In the genomic region with DNA sequence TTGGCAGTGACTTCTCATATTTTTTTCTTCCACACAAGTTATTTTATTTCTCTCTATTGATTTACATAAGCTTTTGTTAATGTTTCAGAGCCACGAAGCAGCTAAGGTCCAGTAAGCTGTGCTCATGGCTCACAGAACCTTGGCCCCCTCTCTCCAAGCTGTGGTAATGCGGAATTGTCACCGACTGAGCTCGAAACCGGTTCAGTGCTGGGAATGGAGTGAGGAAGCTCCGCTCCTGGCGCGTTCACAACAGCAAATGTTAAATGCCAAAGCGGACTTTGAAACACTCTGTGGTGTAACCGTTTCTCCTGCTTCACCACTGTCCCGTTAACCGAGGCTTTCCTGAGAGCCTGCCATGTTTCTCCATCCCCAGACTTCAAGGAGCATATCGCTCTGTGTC, we compare ENCODE assay signal across 8 mouse cellular contexts. TPM values are rescaled to one million over a fixed set of nuclear protein-coding genes. Genes with fewer than 3 reads are reported as not detected.
DNase-seq lines count a peak whose midpoint lies in the region; ATAC-seq and TF ChIP-seq lines count a peak whose summit lies in the region.

No protein-coding gene starts in this region.

- H3K27me3 ChIP-seq in liver, embryonic 14.5 days (ENCODE audit: control insufficient read depth, insufficient read depth, low read length) = peaks cover 4% of the 10 kb centered on the region
- 0 out of 2 replicates have a peak, but pooled peaks cover 8% of the 10 kb centered on the region for H3K27me3 ChIP-seq in liver, embryonic 12.5 days (replicated peaks)
- no peaks in the 10 kb centered on the region for H3K27me3 ChIP-seq in midbrain, embryonic 15.5 days (replicated peaks)

- no peak overlapping the region for H3K27ac ChIP-seq in liver, embryonic 14.5 days
- no peak overlapping the region for H3K27ac ChIP-seq in liver, embryonic 12.5 days
- H3K27ac ChIP-seq in midbrain, embryonic 15.5 days = peak overlapping the region; percentile 63

- TF ChIP-seq CTCF in liver, embryonic 14.5 days (IDR thresholded peaks at IDR 0.05; ENCODE audit: low read depth) = 0 out of 2 replicates have a peak, but pooled peaks have one; percentile 13

- H3K36me3 ChIP-seq in liver, embryonic 14.5 days (replicated peaks; ENCODE audit: control insufficient read depth, insufficient read depth, low read depth) = no peaks in the 10 kb centered on the region
- no peaks in the 10 kb centered on the region for H3K36me3 ChIP-seq in liver, embryonic 12.5 days
- H3K36me3 ChIP-seq in midbrain, embryonic 15.5 days (replicated peaks) = no peaks in the 10 kb centered on the region

- 54% methylated on average over 13 of the region's 13 CpGs for WGBS in liver, embryonic 14.5 days (ENCODE audit: insufficient replicate concordance)
- WGBS in liver, embryonic 12.5 days (ENCODE audit: insufficient replicate concordance) = 73% methylated on average over 13 of the region's 13 CpGs
- 70% methylated on average over 13 of the region's 13 CpGs for WGBS in midbrain, embryonic 15.5 days

- no peak for TF ChIP-seq EP300 in liver, embryonic 14.5 days (IDR thresholded peaks at IDR 0.05; ENCODE audit: low read depth)

- H3K9me3 ChIP-seq in liver, embryonic 14.5 days (ENCODE audit: control insufficient read depth, low read length) = no peaks in the 10 kb centered on the region
- H3K9me3 ChIP-seq in liver, embryonic 12.5 days (replicated peaks) = no peaks in the 10 kb centered on the region
- no peaks in the 10 kb centered on the region for H3K9me3 ChIP-seq in midbrain, embryonic 15.5 days

- H3K4me3 ChIP-seq in liver, embryonic 14.5 days (ENCODE audit: insufficient read depth in 1 of 2, low read depth in 2 of 2, low read length in 2 of 2) = no peak overlapping the region
- H3K4me3 ChIP-seq in liver, embryonic 12.5 days = no peak overlapping the region
- H3K4me3 ChIP-seq in midbrain, embryonic 15.5 days = no peak overlapping the region

- ATAC-seq in liver, embryonic 14.5 days (ENCODE audit: insufficient read depth) = no peak
- ATAC-seq in liver, embryonic 12.5 days = no peak
- ATAC-seq in midbrain, embryonic 15.5 days (replicated peaks) = peak; percentile 67; the same call in 1 of the 2 replicates
- no peak for ATAC-seq in activated CD4-positive, CD25-positive, alpha-beta regulatory T cell, adult 4 months

- peak; percentile 5 for DNase-seq in adrenal gland, postnatal 10 days
- no peak for DNase-seq in adrenal gland, adult 2 months
- DNase-seq in liver, embryonic 14.5 days (ENCODE audit: low read depth in 3 of 3, low spot score in 3 of 3) = no peak
- peak; percentile 15 for DNase-seq in heart, postnatal 4 days
- DNase-seq in spleen, postnatal 14 days (ENCODE audit: low spot score in 2 of 2) = no peak

- no peak overlapping the region for H3K4me2 ChIP-seq in liver, embryonic 14.5 days (ENCODE audit: low read depth)
- no peak overlapping the region for H3K4me2 ChIP-seq in liver, embryonic 12.5 days
- peak overlapping the region; percentile 22; the same call in 1 of the 2 replicates for H3K4me2 ChIP-seq in midbrain, embryonic 15.5 days

- no peak overlapping the region for H3K9ac ChIP-seq in liver, embryonic 14.5 days (replicated peaks)
- no peak overlapping the region for H3K9ac ChIP-seq in liver, embryonic 12.5 days
- H3K9ac ChIP-seq in midbrain, embryonic 15.5 days = no peak overlapping the region

- peaks cover 0 to 8% of the 10 kb centered on the region in 2 experiments; a peak in 2 of 4 replicates for H3K4me1 ChIP-seq in liver, embryonic 14.5 days (replicated peaks; ENCODE audit: control insufficient read depth in 2 of 2, insufficient read depth in 2 of 2, low read length in 1 of 2)
- H3K4me1 ChIP-seq in liver, embryonic 12.5 days = peaks cover 11% of the 10 kb centered on the region
- no peaks in the 10 kb centered on the region for H3K4me1 ChIP-seq in midbrain, embryonic 15.5 days

RNA-seq across cellular contexts. Expression of a gene that starts 39.4 kb away (rescaled TPM):
- total RNA-seq in adrenal gland, postnatal 10 days (2021) = 100 to 1,000 TPM; 236 to 251 TPM
- 100 to 1,000 TPM; 208 to 242 TPM for total RNA-seq in adrenal gland, adult 2 months (2021)
- 12.5 and 14.8 TPM in 2 replicates for polyA plus RNA-seq in adrenal gland, adult 2 months (2012; rRNA removed)
- polyA plus RNA-seq in liver, embryonic 14.5 days (2012; rRNA removed) = 63.1 and 85.9 TPM in 2 replicates
- 220 and 221 TPM in 2 replicates for polyA plus RNA-seq in liver, embryonic 14.5 days (2014; fragmentation: Nextera tagmentation; extraction: Ambion mirVana)
- polyA plus RNA-seq in liver, embryonic 12.5 days (2016; fragmentation: Nextera tagmentation; extraction: Ambion mirVana) = 282 and 290 TPM in 2 replicates
- 100 to 1,000 TPM; 192 to 195 TPM for total RNA-seq in heart, postnatal 4 days (2021)
- polyA plus RNA-seq in midbrain, embryonic 15.5 days (2015; fragmentation: Nextera tagmentation; extraction: Ambion mirVana) = 382 and 383 TPM in 2 replicates
- polyA plus RNA-seq in activated CD4-positive, CD25-positive, alpha-beta regulatory T cell, adult 4 months (2017; shearing (Covaris generic)) = 100 to 1,000 TPM; 282 to 307 TPM

RNA-seq across cellular contexts. Expression of a gene that starts 41.8 kb away (rescaled TPM):
- total RNA-seq in adrenal gland, postnatal 10 days (2021) = 10 to 100 TPM; 11.7 to 11.8 TPM
- 10 to 100 TPM; 11.3 to 12.9 TPM for total RNA-seq in adrenal gland, adult 2 months (2021)
- polyA plus RNA-seq in adrenal gland, adult 2 months (2012; rRNA removed) = 0.39 and 0.40 TPM in 2 replicates
- polyA plus RNA-seq in liver, embryonic 14.5 days (2012; rRNA removed) = 2.8 and 4.7 TPM in 2 replicates
- 7.4 and 7.9 TPM in 2 replicates for polyA plus RNA-seq in liver, embryonic 14.5 days (2014; fragmentation: Nextera tagmentation; extraction: Ambion mirVana)
- polyA plus RNA-seq in liver, embryonic 12.5 days (2016; fragmentation: Nextera tagmentation; extraction: Ambion mirVana) = 10.3 and 11.8 TPM in 2 replicates
- 10 to 100 TPM; 11.7 to 12.9 TPM for total RNA-seq in heart, postnatal 4 days (2021)
- polyA plus RNA-seq in midbrain, embryonic 15.5 days (2015; fragmentation: Nextera tagmentation; extraction: Ambion mirVana) = 18.8 and 19.7 TPM in 2 replicates
- 10 to 100 TPM; 22.6 to 26.8 TPM for polyA plus RNA-seq in activated CD4-positive, CD25-positive, alpha-beta regulatory T cell, adult 4 months (2017; shearing (Covaris generic))

RNA-seq across cellular contexts. Expression of a gene that starts 45.2 kb away (rescaled TPM):
- 10 to 100 TPM; 15.5 to 16.8 TPM for total RNA-seq in adrenal gland, postnatal 10 days (2021)
- 10 to 100 TPM; 18.0 to 20.7 TPM for total RNA-seq in adrenal gland, adult 2 months (2021)
- polyA plus RNA-seq in adrenal gland, adult 2 months (2012; rRNA removed) = 3.1 and 4.5 TPM in 2 replicates
- polyA plus RNA-seq in liver, embryonic 14.5 days (2012; rRNA removed) = 4.2 and 5.2 TPM in 2 replicates
- polyA plus RNA-seq in liver, embryonic 14.5 days (2014; fragmentation: Nextera tagmentation; extraction: Ambion mirVana) = 6.1 and 7.2 TPM in 2 replicates
- polyA plus RNA-seq in liver, embryonic 12.5 days (2016; fragmentation: Nextera tagmentation; extraction: Ambion mirVana) = 12.4 and 13.4 TPM in 2 replicates
- total RNA-seq in heart, postnatal 4 days (2021) = 10 to 100 TPM; 10.7 to 11.1 TPM
- 10.6 and 10.7 TPM in 2 replicates for polyA plus RNA-seq in midbrain, embryonic 15.5 days (2015; fragmentation: Nextera tagmentation; extraction: Ambion mirVana)
- 1 to 10 TPM; 8.7 to 9.3 TPM for polyA plus RNA-seq in activated CD4-positive, CD25-positive, alpha-beta regulatory T cell, adult 4 months (2017; shearing (Covaris generic))

Comparison
In these comparisons a context has a peak if more than half of its experiments do, and no peak if none do; other contexts are left out.
1. DNase-seq: peak in adrenal gland, postnatal 10 days (single experiment) and heart, postnatal 4 days (single experiment); none in adrenal gland, adult 2 months (single experiment), liver, embryonic 14.5 days (0 of 3) and spleen, postnatal 14 days (0 of 2).